Mouse (Mus musculus): Measurements from ENCODE around the gene Clvs2. TPM values are rescaled to one million over a fixed set of nuclear protein-coding genes. Genes with fewer than 3 reads are reported as not detected.

The Clvs2 gene
- total and polyA plus RNA-seq, 3 experiments, result not detected

- Histone ChIP-seq H3K9me3 (replicated peaks; ENCODE audit: insufficient read depth, low read length) (no peaks in the 10 kb centered on the region), H3K27me3 (ENCODE audit: control insufficient read depth in 1 of 2, insufficient read depth in 2 of 2, low read length in 2 of 2) (no peaks in the 10 kb centered on the region), H3K36me3 (ENCODE audit: control insufficient read depth in 1 of 2, insufficient read depth in 2 of 2, low read length in 2 of 2) (no peaks in the 10 kb centered on the region), H3K4me1 (ENCODE audit: control insufficient read depth in 1 of 2, insufficient read depth in 2 of 2, low read length in 2 of 2) (no peaks in the 10 kb centered on the region), H3K4me3 (ENCODE audit: control insufficient read depth in 1 of 2, insufficient read depth in 1 of 2, low read depth in 2 of 2, low read length in 2 of 2) (no peak overlapping the region), H3K79me2 (ENCODE audit: control insufficient read depth, insufficient read depth, low read length, poor library complexity) (no peaks in the 10 kb centered on the region), H3K27ac (ENCODE audit: control insufficient read depth, low read depth, low read length) (no peak overlapping the region), H3K9ac (ENCODE audit: control insufficient read depth, low read depth, low read length, poor library complexity, severe bottlenecking) (no peak overlapping the region)
- TF ChIP-seq USF2 (IDR thresholded peaks at IDR 0.05; ENCODE audit: borderline replicate concordance in 1 of 2, insufficient read depth in 1 of 2, low read depth in 1 of 2, low read length in 2 of 2), result no peak
- TF ChIP-seq NELFE (IDR thresholded peaks at IDR 0.05; ENCODE audit: low read depth, low read length), result no peak
- TF ChIP-seq SIN3A (IDR thresholded peaks at IDR 0.05; ENCODE audit: low read length), result no peak
- TF ChIP-seq POLR2AphosphoS2 (IDR thresholded peaks at IDR 0.05; ENCODE audit: low read length), result no peak
- no peak for TF ChIP-seq SMC3 (IDR thresholded peaks at IDR 0.05; ENCODE audit: low read depth, low read length)
- TF ChIP-seq HCFC1 (IDR thresholded peaks at IDR 0.05; ENCODE audit: low read depth, low read length), result no peak
- no peak for TF ChIP-seq NRF1 (IDR thresholded peaks at IDR 0.05; ENCODE audit: insufficient read depth, low read depth, low read length, poor library complexity, severe bottlenecking)
- no peak for TF ChIP-seq CHD2 (IDR thresholded peaks at IDR 0.05; ENCODE audit: low read length)
- TF ChIP-seq MAZ (IDR thresholded peaks at IDR 0.05; ENCODE audit: low read depth, low read length), result no peak
- TF ChIP-seq POLR2A (IDR thresholded peaks at IDR 0.05; ENCODE audit: control insufficient read depth in 1 of 2, insufficient read depth in 1 of 2, low read depth in 1 of 2, low read length in 2 of 2, poor library complexity in 1 of 2), result no peak
- no peak for TF ChIP-seq UBTF (IDR thresholded peaks at IDR 0.05; ENCODE audit: borderline replicate concordance, insufficient read depth, low read depth, low read length)
- TF ChIP-seq EP300 (IDR thresholded peaks at IDR 0.05; ENCODE audit: low read depth in 1 of 2, low read length in 2 of 2), result no peak
- no peak for TF ChIP-seq USF1 (IDR thresholded peaks at IDR 0.05; ENCODE audit: low read depth, low read length)
- no peak for TF ChIP-seq RCOR1 (IDR thresholded peaks at IDR 0.05; ENCODE audit: low read depth, low read length)
- no peak for DNase-seq (ENCODE audit: low read depth, low spot score)
Measured at GRCm38 (mm10) chr10:33623577-33623991, 985 bp downstream of the Clvs2 start.

GRCm38 (mm10) chr10:33622700-33623099, 1.9 kb downstream of the Clvs2 start:
- H3K9me3 ChIP-seq (replicated peaks; ENCODE audit: insufficient read depth, low read length), result no peaks in the 10 kb centered on the region
- no peaks in the 10 kb centered on the region for H3K4me1 ChIP-seq (ENCODE audit: control insufficient read depth in 1 of 2, insufficient read depth in 2 of 2, low read length in 2 of 2)
- H3K4me3 ChIP-seq (ENCODE audit: control insufficient read depth in 1 of 2, insufficient read depth in 1 of 2, low read depth in 2 of 2, low read length in 2 of 2), result no peak overlapping the region
- no peak overlapping the region for H3K9ac ChIP-seq (ENCODE audit: control insufficient read depth, low read depth, low read length, poor library complexity, severe bottlenecking)
- DNase-seq (ENCODE audit: low read depth, low spot score), result no peak
- H3K36me3 ChIP-seq (ENCODE audit: control insufficient read depth in 1 of 2, insufficient read depth in 2 of 2, low read length in 2 of 2), result no peaks in the 10 kb centered on the region
- H3K27ac ChIP-seq (ENCODE audit: control insufficient read depth, low read depth, low read length), result no peak overlapping the region
- TF ChIP-seq USF2 (IDR thresholded peaks at IDR 0.05; ENCODE audit: borderline replicate concordance in 1 of 2, insufficient read depth in 1 of 2, low read depth in 1 of 2, low read length in 2 of 2) (no peak), MYB (IDR thresholded peaks at IDR 0.05; ENCODE audit: low read depth, low read length) (no peak), GATA1 (IDR thresholded peaks at IDR 0.05; ENCODE audit: low read depth, low read length) (no peak), ZNF384 (IDR thresholded peaks at IDR 0.05; ENCODE audit: low read depth, low read length) (no peak), TBP (IDR thresholded peaks at IDR 0.05; ENCODE audit: low read depth, low read length) (no peak), ETS1 (IDR thresholded peaks at IDR 0.05; ENCODE audit: low read depth, low read length) (no peak), SIN3A (IDR thresholded peaks at IDR 0.05; ENCODE audit: low read length) (no peak), ELF1 (IDR thresholded peaks at IDR 0.05; ENCODE audit: low read depth, low read length) (no peak), TCF12 (IDR thresholded peaks at IDR 0.05; ENCODE audit: low read depth, low read length) (no peak), POLR2A (IDR thresholded peaks at IDR 0.05; ENCODE audit: control insufficient read depth in 1 of 2, insufficient read depth in 1 of 2, low read depth in 1 of 2, low read length in 2 of 2, poor library complexity in 1 of 2) (no peak), TAL1 (IDR thresholded peaks at IDR 0.05; ENCODE audit: low read length) (no peak), ZMIZ1 (IDR thresholded peaks at IDR 0.05; ENCODE audit: low read depth, low read length) (no peak), HCFC1 (IDR thresholded peaks at IDR 0.05; ENCODE audit: low read depth, low read length) (no peak), NELFE (IDR thresholded peaks at IDR 0.05; ENCODE audit: low read depth, low read length) (no peak)
- H3K79me2 ChIP-seq (ENCODE audit: control insufficient read depth, insufficient read depth, low read length, poor library complexity), result no peaks in the 10 kb centered on the region
- H3K27me3 ChIP-seq (ENCODE audit: control insufficient read depth in 1 of 2, insufficient read depth in 2 of 2, low read length in 2 of 2), result no peaks in the 10 kb centered on the region

All from MEL (cell line).